Mouse (Mus musculus) olfactory bulb, adult 2 months (tissue): Measurements from ENCODE around the gene Kcnt2.

Experiments
- CTCF ChIP-seq: fragments of 200-500 bp; IDR thresholded peaks from 2 replicates; pipeline ENCODE4 v1.5.1; 2012; ENCODE audit warnings: low read depth, mild to moderate bottlenecking, low read length, moderate library complexity; ENCODE audit not compliant: insufficient read depth
- POLR2A ChIP-seq: fragments of 200-500 bp; IDR thresholded peaks from 2 replicates; pipeline ENCODE4 v1.6.1; 2012; ENCODE audit warnings: mild to moderate bottlenecking, low read depth, low read length, moderate library complexity; ENCODE audit not compliant: insufficient read depth

DNA sequence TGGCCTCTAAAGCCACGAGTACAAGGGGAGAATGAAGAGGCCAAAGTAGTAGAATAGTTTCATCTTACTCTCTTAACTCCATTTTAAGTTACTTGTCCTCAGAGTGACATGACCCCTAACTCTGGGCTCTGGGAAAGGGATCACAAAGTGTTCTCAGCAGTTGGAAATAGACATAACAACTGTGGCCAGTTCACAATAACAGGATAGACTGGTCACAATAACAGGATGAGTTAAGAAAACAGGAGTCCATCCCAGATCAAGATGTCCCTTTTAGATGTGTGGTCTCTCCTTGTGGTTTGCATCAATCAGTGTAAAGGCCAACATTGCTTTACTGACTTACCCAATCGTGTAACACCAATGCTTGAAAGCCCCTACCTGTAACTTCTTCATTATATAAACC, 132.8 kb downstream of the Kcnt2 start:
- no peak for TF ChIP-seq CTCF
- TF ChIP-seq POLR2A: no peak
